Mouse (Mus musculus): ENCODE data around the gene Dlg1. TPM values are rescaled to one million over a fixed set of nuclear protein-coding genes. Genes with fewer than 3 reads are reported as not detected.

Dlg1 gene
- polyA plus RNA-seq, 1 experiment from 2014 or later = 11.9 TPM

- Histone ChIP-seq H3K4me2 (no peak overlapping the region), H3K9ac (no peak overlapping the region), H3K9me3 (no peaks in the 10 kb centered on the region), H3K27me3 (0 out of 2 replicates have a peak, but pooled peaks cover 4% of the 10 kb centered on the region), H3K4me1 (replicated peaks) (peaks cover 41% of the 10 kb centered on the region), H3K36me3 (no peaks in the 10 kb centered on the region), H3K27ac (no peak overlapping the region), H3K4me3 (no peak overlapping the region)
- 94% methylated on average over 1 of the region's 1 CpGs for WGBS
- ATAC-seq (ENCODE audit: low FRiP score) = no peak
Observed at GRCm38 (mm10) chr16:31901886-31902285, 238.6 kb downstream of the Dlg1 start.

GRCm38 (mm10) chr16:31903239-31903638 lies 240.0 kb downstream of the Dlg1 start:
- Histone ChIP-seq H3K27ac (no peak overlapping the region), H3K27me3 (0 out of 2 replicates have a peak, but pooled peaks cover 4% of the 10 kb centered on the region), H3K4me2 (no peak overlapping the region), H3K36me3 (no peaks in the 10 kb centered on the region), H3K4me3 (no peak overlapping the region), H3K9me3 (no peaks in the 10 kb centered on the region), H3K9ac (no peak overlapping the region), H3K4me1 (replicated peaks) (peaks cover 29% of the 10 kb centered on the region)
- ATAC-seq (ENCODE audit: low FRiP score) = no peak
- 93% methylated on average over 8 of the region's 8 CpGs for WGBS

- 81% methylated on average over 4 of the region's 4 CpGs for WGBS
- H3K36me3 ChIP-seq = no peaks in the 10 kb centered on the region
- ATAC-seq (ENCODE audit: low FRiP score) = no peak
Observed at GRCm38 (mm10) chr16:31905331-31905730, 242.1 kb downstream of the Dlg1 start.

GRCm38 (mm10) chr16:31905891-31906825 lies 242.9 kb downstream of the Dlg1 start:
- peak overlapping the region; percentile 19; the same call in 1 of the 2 replicates for H3K9ac ChIP-seq
- 45% methylated on average over 20 of the region's 20 CpGs for WGBS
- 0 out of 2 replicates have a peak, but pooled peaks cover 4% of the 10 kb centered on the region for H3K27me3 ChIP-seq
- peak overlapping the region; percentile 46 for H3K4me2 ChIP-seq
- H3K36me3 ChIP-seq = no peaks in the 10 kb centered on the region
- H3K4me3 ChIP-seq = no peak overlapping the region
- peaks cover 17% of the 10 kb centered on the region for H3K4me1 ChIP-seq (replicated peaks)
- ATAC-seq (ENCODE audit: low FRiP score) = peak; percentile 44; the same call in 1 of the 2 replicates
- peak overlapping the region; percentile 44; the same call in 1 of the 2 replicates for H3K27ac ChIP-seq
- no peaks in the 10 kb centered on the region for H3K9me3 ChIP-seq

More at GRCm38 (mm10) chr16:31905331-31905730, 242.1 kb downstream of the Dlg1 start:
- Histone ChIP-seq H3K9me3 (no peaks in the 10 kb centered on the region), H3K4me1 (replicated peaks) (peaks cover 17% of the 10 kb centered on the region), H3K27me3 (0 out of 2 replicates have a peak, but pooled peaks cover 4% of the 10 kb centered on the region), H3K27ac (no peak overlapping the region), H3K4me3 (no peak overlapping the region), H3K4me2 (no peak overlapping the region), H3K9ac (no peak overlapping the region)

GRCm38 (mm10) chr16:31906896-31907295 lies 243.7 kb downstream of the Dlg1 start:
- H3K36me3 ChIP-seq = no peaks in the 10 kb centered on the region
- H3K27ac ChIP-seq = peak overlapping the region; percentile 44; the same call in 1 of the 2 replicates
- WGBS = 15% methylated on average over 9 of the region's 9 CpGs
- H3K4me3 ChIP-seq = no peak overlapping the region
- peak overlapping the region; percentile 46 for H3K4me2 ChIP-seq
- ATAC-seq (ENCODE audit: low FRiP score) = peak; percentile 58; the same call in 1 of the 2 replicates
- H3K4me1 ChIP-seq (replicated peaks) = peaks cover 17% of the 10 kb centered on the region
- H3K9ac ChIP-seq = peak overlapping the region; percentile 19; the same call in 1 of the 2 replicates
- H3K9me3 ChIP-seq = no peaks in the 10 kb centered on the region
- 0 out of 2 replicates have a peak, but pooled peaks cover 4% of the 10 kb centered on the region for H3K27me3 ChIP-seq

- H3K4me2 ChIP-seq = no peak overlapping the region
Observed at GRCm38 (mm10) chr16:31908959-31909358, 245.7 kb downstream of the Dlg1 start.

GRCm38 (mm10) chr16:31910281-31910847 lies 247.1 kb downstream of the Dlg1 start:
- no peak overlapping the region for H3K4me3 ChIP-seq
- 76% methylated on average over 10 of the region's 10 CpGs for WGBS
- H3K36me3 ChIP-seq = no peaks in the 10 kb centered on the region

More at GRCm38 (mm10) chr16:31908959-31909358, 245.7 kb downstream of the Dlg1 start:
- H3K36me3 ChIP-seq = no peaks in the 10 kb centered on the region
- H3K9me3 ChIP-seq = no peaks in the 10 kb centered on the region
- H3K4me1 ChIP-seq (replicated peaks) = peaks cover 17% of the 10 kb centered on the region
- H3K27me3 ChIP-seq = 0 out of 2 replicates have a peak, but pooled peaks cover 4% of the 10 kb centered on the region
- no peak overlapping the region for H3K4me3 ChIP-seq
- WGBS = 62% methylated on average over 11 of the region's 11 CpGs
- no peak overlapping the region for H3K9ac ChIP-seq
- no peak for ATAC-seq (ENCODE audit: low FRiP score)
- no peak overlapping the region for H3K27ac ChIP-seq

GRCm38 (mm10) chr16:31917776-31918175 lies 254.5 kb downstream of the Dlg1 start:
- no peaks in the 10 kb centered on the region for H3K36me3 ChIP-seq
- H3K27me3 ChIP-seq = no peaks in the 10 kb centered on the region
- no peaks in the 10 kb centered on the region for H3K9me3 ChIP-seq
- peak overlapping the region; percentile 55; the same call in 1 of the 2 replicates for H3K9ac ChIP-seq
- no peak overlapping the region for H3K27ac ChIP-seq
- no peak overlapping the region for H3K4me3 ChIP-seq
- no peak for ATAC-seq (ENCODE audit: low FRiP score)
- 70% methylated on average over 11 of the region's 11 CpGs for WGBS
- H3K4me2 ChIP-seq = no peak overlapping the region
- H3K4me1 ChIP-seq (replicated peaks) = peaks cover 4% of the 10 kb centered on the region; the same call in 1 of the 2 replicates

More at GRCm38 (mm10) chr16:31910281-31910847, 247.1 kb downstream of the Dlg1 start:
- Histone ChIP-seq H3K4me1 (replicated peaks) (peaks cover 17% of the 10 kb centered on the region), H3K9me3 (no peaks in the 10 kb centered on the region), H3K27me3 (0 out of 2 replicates have a peak, but pooled peaks cover 1% of the 10 kb centered on the region), H3K4me2 (no peak overlapping the region), H3K27ac (no peak overlapping the region), H3K9ac (no peak overlapping the region)
- no peak for ATAC-seq (ENCODE audit: low FRiP score)

GRCm38 (mm10) chr16:31918248-31918724 lies 255.0 kb downstream of the Dlg1 start:
- Histone ChIP-seq H3K36me3 (no peaks in the 10 kb centered on the region), H3K4me3 (no peak overlapping the region), H3K4me1 (replicated peaks) (peaks cover 4% of the 10 kb centered on the region; the same call in 1 of the 2 replicates), H3K27ac (no peak overlapping the region), H3K9me3 (no peaks in the 10 kb centered on the region), H3K4me2 (peak overlapping the region; percentile 39), H3K27me3 (no peaks in the 10 kb centered on the region), H3K9ac (peak overlapping the region; percentile 55)
- WGBS = 2% methylated on average over 14 of the region's 14 CpGs
- peak; percentile 36; the same call in 1 of the 2 replicates for ATAC-seq (ENCODE audit: low FRiP score)

GRCm38 (mm10) chr16:31924368-31924767 lies 261.1 kb downstream of the Dlg1 start:
- Histone ChIP-seq H3K9ac (no peak overlapping the region), H3K9me3 (no peaks in the 10 kb centered on the region), H3K27me3 (no peaks in the 10 kb centered on the region), H3K4me3 (no peak overlapping the region), H3K36me3 (no peaks in the 10 kb centered on the region), H3K4me1 (replicated peaks) (no peaks in the 10 kb centered on the region), H3K4me2 (no peak overlapping the region), H3K27ac (no peak overlapping the region)
- 90% methylated on average over 6 of the region's 6 CpGs for WGBS
- no peak for ATAC-seq (ENCODE audit: low FRiP score)

Data from hindbrain, embryonic 13.5 days (tissue).